Mouse (Mus musculus) embryonic fibroblast, embryonic 13.5 days (primary cell): ENCODE results near the gene Lgi4.

Source experiments
- CTCF ChIP-seq: IDR thresholded peaks from 2 replicates; pipeline ENCODE4 v1.5.1; 2011; ENCODE audit warnings: mild to moderate bottlenecking, control low read depth, low read length, moderate library complexity, borderline replicate concordance; ENCODE audit not compliant: insufficient read depth
- POLR2A ChIP-seq: IDR thresholded peaks from 2 replicates; pipeline ENCODE4 v1.6.1; 2011; ENCODE audit warnings: low read depth, mild to moderate bottlenecking, control low read depth, low read length, moderate library complexity

GRCm38 (mm10) chr7:31055354-31055824, 3.8 kb upstream of the Lgi4 start:
- TF ChIP-seq CTCF (no peak), POLR2A (no peak)
